Mouse (Mus musculus) c-Kit-positive CD71-positive TER-119-negative erythroid progenitor cells, embryonic 14.5 days (primary cell): ENCODE measurements at regions not wholly inside any gene's neighbourhood (a gene's known extent, or its start where the extent isn't known, plus 50 kb on each side); places are given as distances from the start of the nearest gene placed in this dataset.

ENCODE experiments used
- DNase-seq: peaks from one replicate; pipeline ENCODE4 v3.0.0-alpha.2; 2013; ENCODE audit warnings: low read depth

DNA sequence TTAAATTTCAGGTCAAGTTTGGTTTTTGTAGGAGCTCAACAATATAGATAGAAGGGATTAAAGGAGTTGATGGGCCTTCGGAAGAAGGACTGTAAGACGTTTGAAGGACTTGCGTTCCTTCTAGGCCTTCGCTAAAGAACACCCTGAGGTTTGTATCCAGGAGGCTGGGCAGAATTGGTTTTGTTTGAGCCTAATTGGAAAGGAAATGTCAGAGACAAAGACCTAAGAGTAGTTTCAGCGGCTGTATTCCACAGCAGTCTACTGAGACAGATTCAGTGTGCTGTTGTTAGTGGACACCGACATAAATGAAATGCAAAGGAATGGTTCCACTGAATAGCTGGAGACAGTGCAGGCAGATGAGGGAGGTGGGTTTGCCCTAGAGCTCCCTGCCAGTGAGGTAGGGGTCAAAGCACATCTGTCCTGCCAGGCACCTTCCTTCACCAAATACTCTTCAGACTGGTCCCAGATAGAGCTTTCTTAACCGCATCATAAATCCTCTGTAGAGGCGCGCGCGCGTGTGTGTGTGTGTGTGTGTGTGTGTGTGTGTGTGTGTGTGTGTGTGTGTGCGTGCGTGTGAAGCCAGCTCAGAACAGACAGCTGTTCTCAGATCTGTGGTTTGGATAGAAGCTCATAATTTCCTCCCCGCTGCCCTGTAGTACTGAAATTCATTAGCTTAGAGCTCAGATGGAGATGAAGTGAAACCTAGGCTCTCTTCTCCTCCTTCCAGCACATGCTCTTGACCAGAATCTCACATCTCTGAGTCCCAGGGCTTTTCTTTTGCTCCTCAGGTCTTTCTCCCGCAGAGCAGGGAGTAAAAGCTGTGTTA, 209.7 kb downstream of the Ktn1 start:
- no peak for DNase-seq

DNA sequence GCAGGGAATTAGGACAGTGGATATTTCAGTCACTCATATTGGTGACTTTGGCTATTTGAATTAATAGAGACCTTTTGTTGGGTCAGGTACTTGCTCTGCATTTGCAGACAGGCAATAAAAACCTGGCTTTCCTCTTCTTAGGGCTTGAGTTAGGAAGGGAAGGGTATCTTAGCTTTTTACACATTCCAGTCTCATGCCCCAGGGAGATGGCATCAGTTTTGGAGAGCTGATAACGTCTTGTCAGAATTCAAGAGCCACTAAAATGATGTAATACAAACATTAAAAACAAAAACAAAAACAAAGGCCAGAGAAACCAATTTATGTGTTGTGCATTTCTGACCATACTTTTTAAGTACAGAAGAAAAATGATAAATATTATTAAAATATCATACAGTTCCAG, 214.3 kb downstream of the Ktn1 start:
- no peak for DNase-seq

DNA sequence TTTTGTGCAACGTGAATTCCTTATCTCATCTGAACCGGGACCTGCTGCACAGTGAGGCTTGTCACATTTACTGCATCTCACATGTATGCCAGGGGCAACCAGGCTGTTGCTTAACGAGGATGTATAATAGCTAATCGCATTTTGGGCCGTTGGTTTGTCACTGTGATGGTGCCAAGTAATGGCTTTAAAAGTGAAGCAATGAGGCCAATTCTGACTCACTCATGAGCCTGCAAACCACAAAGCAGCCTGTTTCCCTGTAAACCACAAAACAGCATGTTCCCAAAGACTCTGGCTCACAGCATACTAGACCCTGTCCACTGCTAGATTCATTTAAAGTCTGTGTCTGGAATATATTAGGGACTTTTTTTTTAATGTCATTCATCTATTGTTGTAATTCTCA, 214.8 kb downstream of the Ktn1 start:
- no peak for DNase-seq

DNA sequence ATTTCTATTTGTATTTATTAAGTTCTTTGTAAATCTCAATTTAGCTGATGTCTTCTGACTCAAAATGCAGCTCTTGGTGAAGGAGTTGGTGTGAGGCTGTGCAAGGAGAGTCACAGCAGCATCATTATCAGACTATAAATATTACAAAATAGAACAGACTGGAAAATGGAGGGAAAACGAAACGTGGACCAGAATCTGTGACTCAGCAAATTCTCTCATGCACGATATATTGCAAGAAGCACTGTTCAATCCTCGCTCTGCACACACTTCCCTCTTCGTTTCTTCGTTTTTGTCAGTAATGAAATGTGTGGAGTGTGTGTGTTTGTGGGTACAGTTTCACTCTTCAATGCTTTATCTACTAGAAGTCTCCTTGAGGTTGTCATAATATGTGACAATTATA, 215.5 kb downstream of the Ktn1 start:
- no peak for DNase-seq

DNA sequence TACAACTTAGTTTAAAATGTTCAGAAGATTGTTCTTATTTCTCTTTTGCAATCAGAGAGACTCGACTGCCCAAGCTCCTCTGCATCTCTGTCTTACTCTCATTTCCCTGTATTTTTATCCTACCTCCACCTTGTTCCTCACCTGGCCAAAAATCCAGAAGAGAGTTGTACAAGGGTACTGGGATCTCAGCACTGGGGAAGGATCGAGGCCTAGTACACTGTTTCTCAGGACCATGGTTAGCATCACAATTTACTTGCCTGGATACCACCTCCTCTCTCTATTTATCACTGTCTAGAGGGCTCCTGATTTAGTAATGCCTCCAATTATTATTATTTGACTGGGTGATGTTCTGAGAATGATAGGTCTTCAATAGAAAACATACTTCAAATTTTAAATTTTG, 218.8 kb downstream of the Ktn1 start:
- DNase-seq: no peak

DNA sequence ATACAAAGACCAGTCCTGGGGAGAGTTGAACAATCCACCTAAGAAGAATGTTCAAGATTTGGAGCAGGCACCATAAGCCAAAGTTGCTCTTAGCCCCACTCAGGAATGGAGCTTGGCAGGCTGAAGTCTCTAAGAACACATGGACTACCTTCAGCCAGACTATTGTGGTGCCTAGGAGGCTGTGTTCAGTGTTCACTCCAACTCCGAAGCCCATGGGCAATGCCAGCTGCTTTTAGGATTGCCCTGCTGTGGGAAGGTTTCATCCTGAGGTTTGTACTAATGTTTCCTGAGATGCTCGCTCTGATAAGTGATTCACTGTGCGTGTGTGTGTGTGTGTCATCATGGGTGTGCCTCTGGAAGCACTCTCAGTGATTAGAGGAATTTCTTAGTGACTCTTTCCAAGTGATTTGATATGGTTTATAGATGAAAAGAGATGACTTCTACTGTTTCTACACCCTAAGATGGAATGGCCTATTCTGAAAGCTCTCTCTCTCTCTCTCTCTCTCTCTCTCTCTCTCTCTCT, 220.1 kb downstream of the Ktn1 start:
- no peak for DNase-seq

DNA sequence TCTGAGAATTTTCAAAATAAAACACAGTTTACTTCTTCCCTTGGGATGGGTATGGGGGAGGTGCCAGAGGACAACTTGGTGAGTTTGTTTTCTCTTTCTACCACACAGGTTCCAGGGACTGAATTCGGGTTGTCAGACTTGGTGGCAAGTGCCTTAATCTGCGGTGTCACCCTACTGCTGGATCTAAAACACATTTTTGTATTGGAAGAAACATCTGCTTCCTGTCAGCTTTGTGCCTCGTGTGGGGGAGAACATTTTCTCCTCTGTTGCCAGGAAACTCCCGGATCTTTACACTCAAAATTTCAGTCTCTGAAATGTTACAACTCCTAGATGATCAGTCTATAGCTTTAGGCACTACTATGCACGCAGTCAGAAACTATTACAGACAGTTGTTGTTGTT, 228.3 kb downstream of the Ktn1 start:
- no peak for DNase-seq

DNA sequence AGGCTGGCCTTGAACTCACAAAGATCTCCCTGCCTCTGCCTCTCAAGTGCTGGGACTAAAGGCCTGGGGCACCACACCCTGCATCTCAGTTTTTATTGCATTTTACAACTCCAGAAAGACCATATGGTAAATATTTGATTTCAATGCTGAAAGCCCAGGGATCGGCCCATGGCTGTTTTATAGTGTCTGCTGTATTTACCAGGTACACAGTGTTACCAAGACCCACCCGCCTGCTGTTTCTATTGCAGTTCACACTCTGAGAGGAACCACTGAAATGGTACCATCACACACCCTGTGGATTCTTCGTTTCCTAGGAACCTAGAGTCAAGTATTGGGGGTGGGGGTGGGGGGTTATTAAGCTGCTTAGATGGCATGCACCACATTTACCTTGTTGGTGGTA, 228.9 kb downstream of the Ktn1 start:
- DNase-seq: no peak

DNA sequence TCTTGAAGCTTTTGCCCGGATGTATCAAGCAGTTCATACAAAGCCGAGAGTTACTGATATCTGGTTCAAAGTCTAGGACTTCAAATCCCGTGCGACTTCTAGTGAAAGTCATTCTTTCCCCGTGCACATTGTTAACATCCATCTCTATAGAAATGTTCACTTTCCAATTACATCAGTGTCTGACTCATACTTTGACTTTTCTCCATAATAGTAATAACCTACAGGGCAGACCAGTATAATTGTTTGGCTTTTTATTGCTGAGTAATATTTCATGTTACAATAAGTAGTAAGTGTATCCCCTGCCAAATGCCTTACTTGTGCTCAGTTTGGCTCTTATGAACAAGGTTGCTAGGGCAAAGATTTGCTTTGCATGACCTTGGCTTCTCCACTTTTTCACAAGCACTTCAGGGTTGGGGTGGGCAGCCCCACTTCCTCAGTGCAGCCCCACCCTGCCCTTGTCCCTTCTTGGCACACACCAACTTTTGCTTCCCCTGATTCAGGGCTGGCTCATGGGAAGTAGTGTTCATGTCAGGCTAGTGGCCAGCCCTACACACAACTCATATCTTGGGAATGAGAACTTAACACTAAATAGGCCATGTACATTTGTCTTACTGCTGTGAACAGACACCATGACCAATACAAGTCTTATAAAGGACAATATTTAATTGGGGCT, 229.7 kb downstream of the Ktn1 start:
- no peak for DNase-seq

DNA sequence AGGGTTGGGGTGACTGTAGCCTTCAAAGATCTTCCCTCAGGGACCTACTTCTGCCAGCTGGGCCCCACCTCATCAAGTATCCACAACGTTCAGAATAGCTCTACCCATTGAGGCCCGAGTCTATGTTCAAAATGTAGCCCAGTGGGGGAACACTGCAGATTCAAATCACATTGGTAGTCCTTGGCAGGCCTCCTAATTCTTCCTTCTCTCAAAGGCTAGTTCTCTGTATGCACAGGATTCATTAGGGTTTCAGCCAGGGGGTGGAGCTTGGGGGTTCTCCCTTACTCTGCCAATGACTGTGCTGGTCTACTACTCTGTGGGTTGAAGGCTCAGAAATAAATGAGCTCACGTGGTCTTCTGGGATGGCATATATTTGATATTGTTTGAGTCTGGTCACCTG, 235.3 kb upstream of the Peli2 start:
- DNase-seq: no peak

DNA sequence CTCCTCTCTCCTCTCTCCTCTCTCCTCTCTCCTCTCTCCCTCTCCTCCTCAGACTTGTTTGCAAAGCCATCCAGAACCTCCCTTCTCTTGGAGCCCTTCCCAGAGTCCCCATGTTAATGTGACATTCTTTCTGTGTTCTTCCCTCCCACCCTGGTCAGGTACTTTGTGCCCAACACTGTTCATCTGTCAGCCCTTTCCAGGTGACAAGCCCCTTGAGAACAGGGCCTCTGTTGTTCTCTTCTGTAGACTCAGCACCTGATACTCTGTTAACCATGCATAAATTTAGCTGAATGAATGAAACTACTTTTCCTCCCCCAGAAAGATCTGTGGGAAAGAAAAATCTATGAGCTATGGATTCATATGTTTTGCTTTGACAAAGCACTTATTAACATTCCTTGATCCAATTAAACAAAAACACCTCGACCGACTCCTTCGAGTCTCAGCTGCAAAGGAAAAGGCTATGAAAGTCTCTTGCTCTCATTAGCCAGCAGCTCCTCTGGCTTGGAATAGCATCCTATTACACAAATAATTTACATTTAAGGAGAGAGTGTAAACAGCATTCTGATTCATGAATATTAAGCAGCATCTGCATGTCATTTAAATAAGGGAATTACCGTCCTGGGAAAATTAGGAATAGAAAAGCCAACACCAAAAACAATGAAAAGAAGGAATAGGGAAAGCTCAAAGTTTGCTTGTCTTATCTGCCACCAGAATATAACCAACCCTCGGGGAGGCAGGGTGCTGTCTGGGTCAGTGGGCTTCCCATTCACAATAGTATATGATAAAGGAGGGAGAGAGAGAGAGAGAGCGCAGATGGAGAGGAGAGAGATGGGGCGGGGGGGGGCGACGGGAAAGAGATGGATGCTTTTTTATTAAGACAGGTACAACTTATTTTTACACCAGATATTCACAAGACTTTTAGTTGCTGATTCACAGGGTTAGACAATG, 230.1 kb upstream of the Peli2 start:
- no peak for DNase-seq

DNA sequence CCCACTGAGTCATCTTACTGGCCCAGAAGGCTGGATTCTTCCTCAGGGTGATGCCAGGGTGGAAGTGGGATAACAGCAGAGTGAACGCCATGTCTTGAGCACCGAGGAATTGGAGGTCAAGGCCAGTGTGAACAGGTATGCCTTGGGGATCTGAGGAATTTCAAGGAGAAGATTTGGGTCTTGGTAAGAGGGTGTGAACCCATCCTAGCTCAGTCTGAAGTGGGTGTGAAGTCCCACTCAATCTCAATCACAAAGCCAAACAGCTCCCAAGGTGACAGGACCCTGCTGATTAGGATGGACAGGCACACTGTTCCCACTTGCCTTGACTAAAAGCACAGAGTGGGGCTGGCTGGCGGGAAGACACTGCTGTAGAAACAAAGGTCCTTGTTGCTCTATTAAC, 224.0 kb upstream of the Peli2 start:
- no peak for DNase-seq

DNA sequence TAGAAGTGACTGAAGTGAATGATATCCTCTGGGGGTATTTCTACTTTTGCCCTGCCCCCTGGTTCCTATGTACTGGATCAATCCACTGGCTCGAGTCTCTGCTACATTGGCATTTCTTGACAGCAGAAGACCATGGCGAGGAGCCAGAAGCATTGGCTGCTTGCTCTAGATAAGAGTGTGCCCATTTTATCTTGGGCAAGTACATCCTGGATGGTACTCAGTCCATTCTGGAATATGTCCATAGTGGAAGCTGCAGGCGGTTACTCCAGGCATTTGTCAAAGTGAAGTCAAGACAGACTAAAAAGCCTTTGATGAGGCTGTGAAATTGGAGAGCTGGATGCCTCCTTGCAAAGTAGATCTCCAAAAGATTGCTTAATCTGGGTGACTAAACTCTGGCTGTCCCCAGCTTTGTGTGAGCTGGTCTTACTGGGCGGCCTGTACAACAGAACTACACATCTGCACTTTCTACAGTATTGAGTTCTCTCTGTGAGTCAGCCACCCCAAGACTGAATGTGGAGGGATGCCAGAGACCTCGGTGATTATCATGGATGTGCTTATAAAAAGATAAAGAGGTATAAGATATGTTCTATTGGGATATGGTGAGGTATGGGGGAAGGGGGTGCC, 222.6 kb upstream of the Peli2 start:
- DNase-seq: no peak

DNA sequence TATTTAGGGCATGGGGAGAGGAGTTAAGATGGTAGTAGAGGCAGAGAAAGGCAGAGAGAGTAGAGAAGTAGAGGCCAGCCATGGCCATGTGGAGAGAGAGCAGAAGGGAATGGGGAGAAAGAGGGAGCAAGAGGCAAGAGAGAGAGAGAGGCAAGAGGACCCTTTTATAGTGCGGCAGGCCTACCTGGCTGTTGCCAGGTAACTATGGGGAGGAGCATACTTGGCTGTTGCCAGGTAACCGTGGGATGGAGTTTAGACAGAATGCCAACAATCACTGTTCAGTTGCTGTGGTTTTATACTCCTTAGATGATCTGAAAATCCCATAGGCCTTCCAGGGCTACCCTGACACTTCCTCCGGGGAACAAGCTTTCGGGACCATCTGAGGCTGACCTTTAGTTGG, 222.0 kb upstream of the Peli2 start:
- no peak for DNase-seq

DNA sequence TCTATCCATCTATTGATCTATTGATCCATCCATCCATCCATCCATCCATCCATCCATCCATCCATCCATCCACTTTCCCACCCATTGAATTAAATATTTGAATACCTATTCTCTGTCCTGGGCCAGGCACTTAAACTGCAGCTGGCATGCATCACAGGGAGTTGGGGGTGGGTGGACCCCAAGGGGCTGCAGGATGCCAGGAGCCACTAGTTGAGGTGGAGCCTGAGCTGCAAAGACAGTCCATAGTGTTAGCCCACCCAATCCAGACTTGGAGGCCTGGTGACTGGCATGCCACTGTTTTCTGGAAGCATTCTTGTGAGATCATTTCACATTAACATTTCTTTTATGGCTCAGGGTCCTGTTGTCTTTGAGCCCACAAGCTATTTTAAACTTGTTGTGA, 215.3 kb upstream of the Peli2 start:
- no peak for DNase-seq

DNA sequence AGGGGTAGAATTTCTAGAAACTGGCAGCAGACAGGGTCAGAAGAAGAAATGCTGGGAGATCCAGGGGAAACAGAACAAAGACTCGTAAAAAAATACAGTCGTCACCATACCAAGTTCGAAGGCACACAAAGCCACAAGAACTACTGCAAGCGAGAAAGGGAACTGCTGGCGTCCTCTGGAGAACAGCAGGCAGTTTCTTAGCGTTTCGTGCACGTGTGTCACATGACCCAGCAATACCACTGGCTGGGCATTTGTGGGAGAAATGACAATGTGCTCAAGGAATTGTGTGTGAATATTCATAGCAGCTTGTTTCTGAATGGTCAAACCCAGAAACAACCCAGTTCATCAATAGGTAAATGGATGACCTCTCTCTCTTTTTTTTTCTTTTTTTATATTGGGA, 211.5 kb upstream of the Peli2 start:
- no peak for DNase-seq

DNA sequence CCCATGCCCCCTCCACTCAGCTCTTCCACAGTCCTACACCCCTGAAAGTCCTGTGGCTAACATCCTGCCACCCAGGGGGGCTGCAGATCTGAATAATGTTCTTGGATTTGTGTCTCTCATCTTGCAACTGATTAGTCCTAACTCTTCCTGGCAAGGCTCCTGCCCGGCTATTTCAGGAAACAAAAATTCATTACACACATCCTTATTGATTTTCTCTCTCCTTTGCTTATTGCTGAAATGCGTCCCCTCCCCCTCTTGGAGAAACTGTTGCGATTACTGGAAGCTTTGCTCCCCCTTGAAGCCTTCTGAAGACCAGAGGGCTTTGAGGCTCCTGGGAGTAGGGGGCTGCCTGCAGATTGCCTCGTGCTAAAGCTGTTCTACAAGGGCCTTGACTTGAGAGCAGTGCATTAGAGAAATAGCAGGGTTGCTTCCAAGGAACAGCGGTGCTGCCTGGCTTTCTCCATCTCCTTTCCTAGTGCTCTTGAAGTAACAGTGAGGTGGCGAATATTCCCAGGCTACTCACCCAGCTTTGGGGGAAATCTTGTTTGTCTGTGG, 209.8 kb upstream of the Peli2 start:
- no peak for DNase-seq

DNA sequence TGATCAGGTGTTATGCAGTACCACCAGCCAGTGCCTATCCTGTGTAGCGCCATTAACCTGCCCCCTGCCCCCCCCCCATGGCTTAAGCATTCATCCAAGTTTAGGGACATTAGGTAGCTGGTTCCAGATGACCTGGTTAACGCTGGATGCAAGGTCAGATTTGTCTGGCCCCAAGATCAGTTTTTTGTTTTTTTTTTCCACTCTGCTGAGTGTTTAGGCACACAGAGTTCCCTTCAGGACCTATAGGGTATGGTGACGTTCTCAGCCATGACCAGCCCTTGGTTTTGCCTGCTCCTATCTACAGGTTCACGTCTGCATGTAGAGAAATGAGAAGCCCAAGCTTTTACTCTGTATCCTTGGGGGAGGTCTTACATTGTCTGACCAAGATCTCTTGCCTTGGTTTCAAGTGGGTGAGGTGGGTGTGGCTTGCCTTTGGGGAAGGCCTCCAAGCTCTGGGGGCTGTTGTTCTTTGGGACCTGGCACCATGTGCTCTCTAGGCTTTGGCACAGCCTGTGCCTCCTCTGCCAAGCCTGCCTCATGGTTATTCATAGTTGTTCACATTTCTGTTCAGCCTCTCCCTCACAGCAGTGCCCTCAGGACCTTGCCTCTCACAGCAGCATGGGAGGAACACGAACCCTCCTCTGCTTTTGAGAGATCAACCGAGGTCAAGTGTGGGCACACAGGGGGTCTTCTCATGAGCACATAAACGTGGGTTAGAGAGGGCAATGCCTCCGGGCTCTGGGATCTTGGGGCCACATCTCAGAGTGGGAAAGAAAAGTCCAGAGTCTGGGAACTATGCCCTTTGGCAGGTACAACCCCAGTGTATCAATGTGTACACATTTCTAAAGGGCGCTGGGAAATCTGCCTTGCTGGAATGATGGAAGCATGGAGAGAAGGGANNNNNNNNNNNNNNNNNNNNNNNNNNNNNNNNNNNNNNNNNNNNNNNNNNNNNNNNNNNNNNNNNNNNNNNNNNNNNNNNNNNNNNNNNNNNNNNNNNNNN, 208.8 kb upstream of the Peli2 start:
- no peak for DNase-seq

DNA sequence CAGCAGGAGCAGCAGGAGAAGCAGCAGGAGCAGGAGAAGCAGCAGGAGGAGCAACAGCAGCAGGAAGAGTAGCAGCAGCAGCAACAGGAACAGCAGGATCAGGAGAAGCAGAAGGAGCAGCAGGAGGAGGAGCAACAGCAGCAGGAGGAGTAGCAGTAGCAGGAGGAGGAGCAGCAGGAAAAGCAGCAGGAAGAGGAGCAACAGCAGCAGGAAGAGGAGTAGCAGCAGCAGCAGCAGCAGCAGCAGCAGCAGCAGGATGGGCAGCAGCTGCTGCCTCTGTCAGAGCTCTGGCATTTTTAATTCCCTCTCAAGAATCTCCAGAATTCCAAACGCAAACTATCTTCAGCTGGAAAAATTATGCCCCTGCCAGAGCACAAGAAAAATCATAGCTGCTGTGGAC, 205.0 kb upstream of the Peli2 start:
- DNase-seq: no peak

DNA sequence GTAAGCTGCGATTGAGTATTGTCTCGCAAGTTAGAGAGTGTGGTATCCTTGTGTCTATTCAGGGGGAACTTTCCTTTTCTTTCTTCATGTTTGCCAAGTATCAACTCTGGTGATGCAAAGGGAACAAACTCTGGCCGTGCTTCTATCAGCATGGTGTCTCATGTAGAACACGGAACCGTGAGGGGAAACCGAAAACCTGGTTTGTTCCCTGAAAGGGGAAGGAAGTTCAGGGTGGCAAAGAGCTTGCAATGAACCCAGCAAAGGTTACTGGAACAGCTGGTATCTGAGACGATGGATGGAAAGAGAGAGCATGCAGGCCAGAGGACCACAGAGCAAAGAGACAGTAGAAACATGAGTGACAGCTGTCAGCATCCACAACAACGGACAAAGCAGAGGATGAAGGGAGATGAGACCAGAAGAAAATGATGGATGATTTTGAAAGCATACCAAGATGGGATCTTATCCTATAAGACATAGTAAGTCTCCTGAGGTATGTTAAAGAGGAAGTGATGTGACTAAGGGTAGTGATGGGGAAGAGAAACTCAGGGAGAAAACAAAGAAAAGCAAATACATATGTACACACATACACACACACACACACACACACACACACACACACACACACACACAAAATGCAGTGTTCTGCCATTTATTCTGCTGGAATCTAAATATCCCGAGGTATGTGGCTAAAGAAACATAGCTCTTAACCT, 199.8 kb upstream of the Peli2 start:
- no peak for DNase-seq
